Mouse (Mus musculus) forebrain, embryonic 13.5 days (tissue): ENCODE data around the gene Gm17361. TPM values are rescaled to one million over a fixed set of nuclear protein-coding genes. Genes with fewer than 3 reads are reported as not detected.
"Not testable (repeated sequence)": the region's sequence is repeated elsewhere in the genome, so short reads cannot be mapped to it uniquely, and the experiment has no call there.

Source experiments
- ATAC-seq: fragments of 200-750 bp; cut with Nextera tagmentation; 2 replicates; pipeline ENCODE4 v1.8.0; 2017
- H3K27ac ChIP-seq: fragments of 300-500 bp; sonication (generic); 2 replicates; pipeline ENCODE4 v1.5.1; 2015; ENCODE audit warnings: inconsistent platforms, mild to moderate bottlenecking, moderate library complexity
- H3K27me3 ChIP-seq: fragments of 300-500 bp; sonication (generic); 2 replicates; pipeline ENCODE4 v1.6.1; 2015; ENCODE audit warnings: mild to moderate bottlenecking, inconsistent platforms
- H3K36me3 ChIP-seq: fragments of 300-500 bp; sonication (generic); 2 replicates; pipeline ENCODE4 v1.6.1; 2015; ENCODE audit warnings: mild to moderate bottlenecking, inconsistent platforms; ENCODE audit not compliant: poor library complexity, severe bottlenecking
- H3K4me1 ChIP-seq: fragments of 300-500 bp; sonication (generic); 2 replicates; pipeline ENCODE4 v1.6.1; 2015; ENCODE audit warnings: inconsistent platforms
- H3K4me2 ChIP-seq: fragments of 300-500 bp; sonication (generic); 2 replicates; pipeline ENCODE4 v1.6.1; 2015; ENCODE audit warnings: inconsistent platforms, mild to moderate bottlenecking, moderate library complexity
- H3K4me3 ChIP-seq: fragments of 300-500 bp; sonication (generic); 2 replicates; pipeline ENCODE4 v1.5.1; 2015; ENCODE audit warnings: mild to moderate bottlenecking, inconsistent platforms
- H3K9ac ChIP-seq: fragments of 300-500 bp; sonication (generic); 2 replicates; pipeline ENCODE4 v1.6.1; 2015; ENCODE audit warnings: mild to moderate bottlenecking, inconsistent platforms
- H3K9me3 ChIP-seq: fragments of 300-500 bp; sonication (generic); replicated peaks from 2 replicates; pipeline ENCODE4 v1.6.1; 2016; ENCODE audit warnings: inconsistent platforms
- WGBS: fragments of 180-500 bp; shearing (Covaris S2); methylation state at CpG from one replicate; pipeline ENCODE4 v1.1.7; 2015; 5-methylcytosine and 5-hydroxymethylcytosine counted together
- polyA plus RNA-seq: library from polyadenylated mRNA; unstranded; fragments of >200 nt; fragmentation: Nextera tagmentation; extraction: Ambion mirVana; gene quantifications from 2 replicates; pipeline ENCODE4 v1.2.1, GENCODE M21; 2015

Gene Gm17361
- polyA plus RNA-seq: not detected in 2 replicates

GRCm38 (mm10) chrX:125003863-125004262, at the start of gene Gm17361:
TSS of gene Gm17361 (plus strand) at chrX:125004163.
- ATAC-seq, H3K27me3 ChIP-seq, H3K9me3 ChIP-seq, H3K4me1 ChIP-seq, H3K4me3 ChIP-seq, H3K27ac ChIP-seq, H3K9ac ChIP-seq, H3K4me2 ChIP-seq, H3K36me3 ChIP-seq: not testable (repeated sequence)
- WGBS: no CpG with 5 or more reads among the region's 4 CpGs
